Mouse (Mus musculus): ENCODE results near the gene Gm1123. TPM values are rescaled to one million over a fixed set of nuclear protein-coding genes. Genes with fewer than 3 reads are reported as not detected.

The Gm1123 gene
- not detected in 2 replicates for polyA plus RNA-seq (2015; fragmentation: Nextera tagmentation; extraction: Ambion mirVana)

- no peak within 1 kb of the TSS for H3K27ac ChIP-seq
- H3K4me2 ChIP-seq: no peak within 1 kb of the TSS
- ATAC-seq (ENCODE audit: borderline replicate concordance, extremely low read depth, low FRiP score, low TSS enrichment): no peak
- H3K36me3 ChIP-seq: no peaks in the 10 kb centered on the region
- H3K9ac ChIP-seq: no peak within 1 kb of the TSS
- no peaks in the 10 kb centered on the region for H3K27me3 ChIP-seq
- no peaks in the 10 kb centered on the region for H3K4me1 ChIP-seq
- no peaks in the 10 kb centered on the region for H3K9me3 ChIP-seq
- H3K4me3 ChIP-seq: no peak within 1 kb of the TSS
- 78% methylated on average over 12 of the region's 12 CpGs for WGBS
Observed at GRCm38 (mm10) chr9:99035575-99035974, at the start of gene Gm1123. Gene Gm1123 (minus strand): TSS chr9:99035715.

- no peaks in the 10 kb centered on the region for H3K4me1 ChIP-seq
- ATAC-seq (ENCODE audit: borderline replicate concordance, extremely low read depth, low FRiP score, low TSS enrichment): no peak
- WGBS: 89% methylated on average over 5 of the region's 5 CpGs
- H3K27me3 ChIP-seq: no peaks in the 10 kb centered on the region
- no peaks in the 10 kb centered on the region for H3K36me3 ChIP-seq
- H3K9ac ChIP-seq: no peak overlapping the region
- H3K4me2 ChIP-seq: no peak overlapping the region
- no peaks in the 10 kb centered on the region for H3K9me3 ChIP-seq
- no peak overlapping the region for H3K4me3 ChIP-seq
- no peak overlapping the region for H3K27ac ChIP-seq
Observed at GRCm38 (mm10) chr9:99081718-99082117, 46.2 kb upstream of the Gm1123 start.

- no peaks in the 10 kb centered on the region for H3K36me3 ChIP-seq
- H3K4me1 ChIP-seq: no peaks in the 10 kb centered on the region
- H3K4me3 ChIP-seq: no peak overlapping the region
- no peak overlapping the region for H3K27ac ChIP-seq
- H3K9ac ChIP-seq: no peak overlapping the region
- no peaks in the 10 kb centered on the region for H3K9me3 ChIP-seq
- no peak for ATAC-seq (ENCODE audit: borderline replicate concordance, extremely low read depth, low FRiP score, low TSS enrichment)
- no peak overlapping the region for H3K4me2 ChIP-seq
- H3K27me3 ChIP-seq: no peaks in the 10 kb centered on the region
- 76% methylated on average over 3 of the region's 3 CpGs for WGBS
Observed at GRCm38 (mm10) chr9:99081308-99081707, 45.8 kb upstream of the Gm1123 start.

- 91% methylated on average over 2 of the region's 2 CpGs for WGBS
- no peaks in the 10 kb centered on the region for H3K36me3 ChIP-seq
- no peak overlapping the region for H3K27ac ChIP-seq
- H3K27me3 ChIP-seq: no peaks in the 10 kb centered on the region
- H3K4me2 ChIP-seq: no peak overlapping the region
- no peaks in the 10 kb centered on the region for H3K9me3 ChIP-seq
- no peak for ATAC-seq (ENCODE audit: borderline replicate concordance, extremely low read depth, low FRiP score, low TSS enrichment)
- H3K9ac ChIP-seq: no peak overlapping the region
- H3K4me3 ChIP-seq: no peak overlapping the region
- no peaks in the 10 kb centered on the region for H3K4me1 ChIP-seq
Observed at GRCm38 (mm10) chr9:99080657-99081056, 45.1 kb upstream of the Gm1123 start.

GRCm38 (mm10) chr9:99074462-99074861 is 38.9 kb upstream of the Gm1123 start:
- no peaks in the 10 kb centered on the region for H3K4me1 ChIP-seq
- 57% methylated on average over 2 of the region's 2 CpGs for WGBS
- H3K9ac ChIP-seq: no peak overlapping the region
- no peak overlapping the region for H3K4me2 ChIP-seq
- no peak for ATAC-seq (ENCODE audit: borderline replicate concordance, extremely low read depth, low FRiP score, low TSS enrichment)
- H3K9me3 ChIP-seq: no peaks in the 10 kb centered on the region
- H3K27me3 ChIP-seq: no peaks in the 10 kb centered on the region
- no peak overlapping the region for H3K4me3 ChIP-seq
- no peaks in the 10 kb centered on the region for H3K36me3 ChIP-seq
- H3K27ac ChIP-seq: no peak overlapping the region

- Histone ChIP-seq H3K36me3 (no peaks in the 10 kb centered on the region), H3K27me3 (no peaks in the 10 kb centered on the region), H3K4me3 (no peak overlapping the region), H3K9me3 (no peaks in the 10 kb centered on the region), H3K4me2 (no peak overlapping the region), H3K9ac (no peak overlapping the region), H3K4me1 (no peaks in the 10 kb centered on the region), H3K27ac (no peak overlapping the region)
- no peak for ATAC-seq (ENCODE audit: borderline replicate concordance, extremely low read depth, low FRiP score, low TSS enrichment)
- 60% methylated on average over 4 of the region's 4 CpGs for WGBS
Observed at GRCm38 (mm10) chr9:99072538-99072937, 37.0 kb upstream of the Gm1123 start.

GRCm38 (mm10) chr9:99065311-99065710 is 29.8 kb upstream of the Gm1123 start:
- Histone ChIP-seq H3K4me2 (no peak overlapping the region), H3K27ac (no peak overlapping the region), H3K27me3 (no peaks in the 10 kb centered on the region), H3K4me1 (no peaks in the 10 kb centered on the region), H3K9ac (no peak overlapping the region), H3K9me3 (no peaks in the 10 kb centered on the region), H3K4me3 (no peak overlapping the region), H3K36me3 (no peaks in the 10 kb centered on the region)
- ATAC-seq (ENCODE audit: borderline replicate concordance, extremely low read depth, low FRiP score, low TSS enrichment): no peak
- 65% methylated on average over 5 of the region's 5 CpGs for WGBS

- Histone ChIP-seq H3K27ac (no peak overlapping the region), H3K36me3 (no peaks in the 10 kb centered on the region), H3K4me1 (no peaks in the 10 kb centered on the region), H3K4me2 (no peak overlapping the region), H3K9ac (no peak overlapping the region), H3K4me3 (no peak overlapping the region), H3K27me3 (no peaks in the 10 kb centered on the region), H3K9me3 (no peaks in the 10 kb centered on the region)
- no peak for ATAC-seq (ENCODE audit: borderline replicate concordance, extremely low read depth, low FRiP score, low TSS enrichment)
- WGBS: 45% methylated on average over 2 of the region's 2 CpGs
Observed at GRCm38 (mm10) chr9:99064216-99064615, 28.7 kb upstream of the Gm1123 start.

- Histone ChIP-seq H3K4me2 (no peak overlapping the region), H3K4me1 (no peaks in the 10 kb centered on the region), H3K4me3 (no peak overlapping the region), H3K27me3 (no peaks in the 10 kb centered on the region), H3K9ac (no peak overlapping the region), H3K36me3 (no peaks in the 10 kb centered on the region), H3K27ac (no peak overlapping the region), H3K9me3 (no peaks in the 10 kb centered on the region)
- 29% methylated on average over 7 of the region's 7 CpGs for WGBS
- no peak for ATAC-seq (ENCODE audit: borderline replicate concordance, extremely low read depth, low FRiP score, low TSS enrichment)
Observed at GRCm38 (mm10) chr9:99062544-99062943, 27.0 kb upstream of the Gm1123 start.

- 50% methylated on average over 3 of the region's 3 CpGs for WGBS
- Histone ChIP-seq H3K4me3 (no peak overlapping the region), H3K9me3 (no peaks in the 10 kb centered on the region), H3K36me3 (no peaks in the 10 kb centered on the region), H3K4me1 (no peaks in the 10 kb centered on the region), H3K27ac (no peak overlapping the region), H3K27me3 (no peaks in the 10 kb centered on the region), H3K9ac (no peak overlapping the region), H3K4me2 (no peak overlapping the region)
- no peak for ATAC-seq (ENCODE audit: borderline replicate concordance, extremely low read depth, low FRiP score, low TSS enrichment)
Observed at GRCm38 (mm10) chr9:99057751-99058150, 22.2 kb upstream of the Gm1123 start.

- 45% methylated on average over 6 of the region's 6 CpGs for WGBS
- no peak for ATAC-seq (ENCODE audit: borderline replicate concordance, extremely low read depth, low FRiP score, low TSS enrichment)
- Histone ChIP-seq H3K9me3 (no peaks in the 10 kb centered on the region), H3K9ac (no peak overlapping the region), H3K4me3 (no peak overlapping the region), H3K27ac (no peak overlapping the region), H3K4me1 (no peaks in the 10 kb centered on the region), H3K36me3 (no peaks in the 10 kb centered on the region), H3K27me3 (no peaks in the 10 kb centered on the region), H3K4me2 (no peak overlapping the region)
Observed at GRCm38 (mm10) chr9:99049760-99050159, 14.2 kb upstream of the Gm1123 start.

GRCm38 (mm10) chr9:99048724-99049250 is 13.3 kb upstream of the Gm1123 start:
- no peaks in the 10 kb centered on the region for H3K27me3 ChIP-seq
- H3K4me1 ChIP-seq: no peaks in the 10 kb centered on the region
- ATAC-seq (ENCODE audit: borderline replicate concordance, extremely low read depth, low FRiP score, low TSS enrichment): peak; percentile 81
- H3K4me3 ChIP-seq: no peak overlapping the region
- no peaks in the 10 kb centered on the region for H3K9me3 ChIP-seq
- no peak overlapping the region for H3K27ac ChIP-seq
- no peak overlapping the region for H3K9ac ChIP-seq
- no peaks in the 10 kb centered on the region for H3K36me3 ChIP-seq
- 53% methylated on average over 1 of the region's 1 CpGs for WGBS
- H3K4me2 ChIP-seq: no peak overlapping the region

GRCm38 (mm10) chr9:99044761-99045160 is 9.2 kb upstream of the Gm1123 start:
- H3K27me3 ChIP-seq: no peaks in the 10 kb centered on the region
- WGBS: 89% methylated on average over 8 of the region's 8 CpGs
- H3K4me2 ChIP-seq: no peak overlapping the region

More at GRCm38 (mm10) chr9:99044761-99045160, 9.2 kb upstream of the Gm1123 start:
- H3K4me3 ChIP-seq: no peak overlapping the region
- H3K4me1 ChIP-seq: no peaks in the 10 kb centered on the region
- H3K36me3 ChIP-seq: no peaks in the 10 kb centered on the region
- H3K27ac ChIP-seq: no peak overlapping the region
- H3K9me3 ChIP-seq: no peaks in the 10 kb centered on the region
- no peak overlapping the region for H3K9ac ChIP-seq
- ATAC-seq (ENCODE audit: borderline replicate concordance, extremely low read depth, low FRiP score, low TSS enrichment): no peak
